Mouse (Mus musculus): Measurements from ENCODE around the gene Jkamp. TPM values are rescaled to one million over a fixed set of nuclear protein-coding genes. Genes with fewer than 3 reads are reported as not detected.
A peak's percentile ranks its signal among the peaks of the same experiment; 100 is the strongest.

Gene Jkamp
- polyA plus RNA-seq, 1 experiment from 2014 or later = 84.5 TPM

DNA sequence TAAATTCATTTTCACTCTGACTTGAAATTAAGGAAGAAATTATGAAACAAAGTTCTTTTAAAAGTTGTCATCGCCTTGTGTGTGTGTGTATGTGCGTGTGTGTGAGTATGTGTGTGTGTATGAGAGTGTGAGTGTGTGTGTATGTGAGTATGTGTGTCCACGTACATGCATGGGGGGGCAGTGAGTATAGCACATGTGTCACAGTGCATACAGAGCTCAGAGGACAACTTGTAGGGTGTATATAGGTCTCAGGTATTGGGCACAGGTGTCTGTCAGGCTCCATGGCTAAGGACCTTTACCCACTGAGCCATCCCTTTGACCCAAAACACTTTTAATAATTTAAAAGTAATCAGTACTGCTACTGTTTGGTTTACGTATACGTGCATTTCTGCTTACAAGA is 18.6 kb downstream of the Jkamp start:
- no peak overlapping the region for H3K4me3 ChIP-seq
- 90% methylated on average over 5 of the region's 5 CpGs for WGBS
- no peaks in the 10 kb centered on the region; the same call in 1 of the 2 replicates for H3K4me1 ChIP-seq
- H3K36me3 ChIP-seq = peaks cover 28% of the 10 kb centered on the region
- H3K9me3 ChIP-seq (replicated peaks) = no peaks in the 10 kb centered on the region
- no peak for DNase-seq (ENCODE audit: low spot score)
- no peak overlapping the region for H3K27ac ChIP-seq (replicated peaks)
- no peaks in the 10 kb centered on the region for H3K27me3 ChIP-seq (ENCODE audit: low read depth, poor library complexity, severe bottlenecking)

DNA sequence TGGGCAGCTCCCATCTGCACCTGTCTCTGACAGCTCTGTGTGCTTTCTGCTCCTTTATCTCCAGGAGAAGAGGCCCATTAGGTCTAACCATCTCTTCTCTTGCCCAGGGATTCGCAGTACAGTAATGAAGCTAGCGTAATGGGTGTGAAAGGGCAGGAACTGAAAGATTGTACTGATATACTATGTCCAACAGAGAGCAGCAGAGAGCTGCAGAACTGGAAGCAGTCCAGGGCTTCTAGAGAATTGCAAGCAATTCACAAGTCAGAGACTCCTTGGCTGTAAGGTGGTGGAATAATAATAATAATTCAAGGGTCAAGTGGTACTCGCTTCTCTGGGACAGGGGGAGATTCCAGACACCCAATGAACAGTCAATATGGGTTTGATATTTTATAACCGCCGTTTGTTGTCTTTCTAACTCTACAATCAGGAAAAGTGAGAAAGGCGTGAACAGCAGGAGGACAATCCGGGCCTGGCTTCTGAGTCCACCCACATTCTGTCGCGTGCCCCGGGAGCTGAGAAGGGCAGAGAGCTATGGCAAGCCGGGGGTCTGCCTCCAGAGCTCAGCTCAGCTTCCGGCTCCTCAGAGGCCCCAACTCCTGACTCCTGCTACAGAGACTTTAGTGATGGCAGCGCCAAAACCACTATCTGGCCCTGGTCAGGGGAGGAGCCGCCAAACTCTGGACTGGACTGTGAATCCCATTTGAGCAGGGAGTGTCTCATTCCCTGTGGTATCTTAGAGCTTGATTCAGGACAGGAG is 19.3 kb downstream of the Jkamp start:
- Histone ChIP-seq H3K27ac (replicated peaks) (no peak overlapping the region), H3K4me3 (no peak overlapping the region), H3K27me3 (ENCODE audit: low read depth, poor library complexity, severe bottlenecking) (no peaks in the 10 kb centered on the region), H3K36me3 (peaks cover 21% of the 10 kb centered on the region), H3K9me3 (replicated peaks) (no peaks in the 10 kb centered on the region), H3K4me1 (no peaks in the 10 kb centered on the region)
- WGBS = 32% methylated on average over 14 of the region's 14 CpGs
- DNase-seq (ENCODE audit: low spot score) = peak; percentile 45

DNA sequence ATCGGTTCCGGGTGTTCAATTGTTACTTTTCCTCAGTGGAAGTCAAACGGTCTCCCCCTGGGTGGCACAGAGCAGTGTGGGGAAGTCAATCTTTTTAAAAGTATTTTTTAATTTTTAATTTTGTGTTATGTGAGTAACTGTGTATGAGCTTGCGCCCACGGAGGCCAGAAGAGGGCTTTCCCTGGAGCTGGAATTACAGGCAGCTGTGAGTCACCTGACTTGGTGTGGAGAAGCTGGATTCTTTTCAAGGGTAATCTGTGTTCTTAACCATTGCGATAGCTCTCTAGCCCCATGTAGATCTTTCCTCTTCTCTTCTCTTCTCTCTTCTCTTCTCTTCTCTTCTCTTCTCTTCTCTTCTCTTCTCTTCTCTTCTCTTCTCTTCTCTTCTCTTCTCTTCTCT is 29.7 kb downstream of the Jkamp start:
- no peak overlapping the region for H3K4me3 ChIP-seq
- DNase-seq (ENCODE audit: low spot score) = no peak
- no peaks in the 10 kb centered on the region for H3K27me3 ChIP-seq (ENCODE audit: low read depth, poor library complexity, severe bottlenecking)
- no peaks in the 10 kb centered on the region for H3K9me3 ChIP-seq (replicated peaks)
- H3K36me3 ChIP-seq = no peaks in the 10 kb centered on the region
- WGBS = 85% methylated on average over 6 of the region's 6 CpGs
- H3K4me1 ChIP-seq = no peaks in the 10 kb centered on the region
- H3K27ac ChIP-seq (replicated peaks) = no peak overlapping the region

DNA sequence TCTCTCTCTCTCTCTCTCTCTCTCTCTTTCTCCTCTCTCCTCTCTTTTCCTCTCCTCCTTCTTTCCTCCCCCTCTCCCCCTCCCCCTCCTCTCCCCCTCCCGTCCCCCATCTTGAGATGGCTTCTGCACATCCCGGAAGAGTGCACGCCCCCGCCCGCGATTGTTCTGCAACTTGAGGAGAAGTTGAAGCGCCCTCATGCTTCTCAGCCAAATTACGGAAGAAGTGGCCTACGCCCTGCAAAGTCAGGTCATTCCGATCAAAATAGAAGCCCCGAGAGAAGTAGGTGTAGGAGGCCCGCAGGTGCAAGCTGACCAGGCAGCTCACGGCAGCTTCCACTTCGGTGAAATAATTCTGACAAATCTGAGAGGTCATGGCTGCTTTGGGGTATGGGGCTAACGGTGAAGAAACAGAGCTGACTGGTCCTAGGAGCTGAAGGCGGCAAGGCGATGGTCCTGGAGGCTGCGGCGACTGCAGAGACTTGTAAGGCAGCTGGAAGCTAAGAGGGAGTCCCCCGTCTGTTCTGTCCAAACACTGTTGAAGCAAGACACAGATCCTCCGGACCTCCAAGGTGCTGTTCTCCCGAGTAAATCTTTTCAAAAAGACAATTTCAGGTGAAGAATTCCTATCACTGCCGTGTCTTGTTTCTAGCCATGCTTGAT is 30.4 kb downstream of the Jkamp start:
- 87% methylated on average over 22 of the region's 23 CpGs for WGBS
- DNase-seq (ENCODE audit: low spot score) = no peak
- H3K36me3 ChIP-seq = no peaks in the 10 kb centered on the region
- H3K4me3 ChIP-seq = no peak overlapping the region
- no peak overlapping the region for H3K27ac ChIP-seq (replicated peaks)
- no peaks in the 10 kb centered on the region for H3K27me3 ChIP-seq (ENCODE audit: low read depth, poor library complexity, severe bottlenecking)
- H3K4me1 ChIP-seq = no peaks in the 10 kb centered on the region
- H3K9me3 ChIP-seq (replicated peaks) = no peaks in the 10 kb centered on the region

DNA sequence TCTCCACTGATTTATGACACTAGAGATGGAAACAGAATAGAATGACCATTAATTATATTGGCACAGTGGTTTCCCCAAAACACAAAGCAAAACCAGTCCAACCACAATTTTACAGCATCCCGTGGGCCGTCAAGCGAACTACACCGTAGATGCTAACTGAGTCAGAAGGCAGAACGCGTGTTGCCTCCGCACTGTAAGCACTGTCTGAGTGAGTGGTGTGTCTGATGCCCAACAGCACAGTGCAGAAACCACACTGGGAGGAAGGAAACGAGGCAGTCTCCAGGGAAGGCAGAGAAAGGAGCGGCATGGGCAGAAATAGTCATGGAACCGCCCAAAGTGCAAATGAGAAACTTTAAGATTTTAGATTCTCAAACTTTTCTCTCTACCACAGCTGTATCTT is 43.8 kb downstream of the Jkamp start:
- Histone ChIP-seq H3K4me3 (no peak overlapping the region), H3K4me1 (no peaks in the 10 kb centered on the region), H3K27me3 (ENCODE audit: low read depth, poor library complexity, severe bottlenecking) (no peaks in the 10 kb centered on the region), H3K27ac (replicated peaks) (no peak overlapping the region), H3K9me3 (replicated peaks) (peaks cover 3% of the 10 kb centered on the region; the same call in 1 of the 2 replicates), H3K36me3 (no peaks in the 10 kb centered on the region)
- DNase-seq (ENCODE audit: low spot score) = no peak
- 93% methylated on average over 10 of the region's 10 CpGs for WGBS

DNA sequence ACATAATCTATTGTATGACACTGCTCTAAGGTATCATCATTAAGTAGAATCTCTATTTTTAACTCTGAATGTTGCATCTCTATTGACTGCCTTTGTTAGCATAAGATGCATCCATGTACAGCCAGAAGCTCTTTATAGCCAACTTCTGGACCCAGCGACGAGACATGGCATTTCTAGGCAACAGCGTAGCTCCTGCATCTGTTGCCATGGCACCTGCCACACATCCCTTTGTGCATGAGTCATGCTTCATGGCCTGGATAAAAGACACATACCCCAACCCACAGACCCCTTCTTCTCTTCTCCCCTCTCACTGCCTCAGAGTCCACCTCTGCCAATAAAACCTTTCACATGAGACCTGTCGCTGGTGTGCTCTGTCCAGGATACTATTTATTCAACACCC is 65.4 kb downstream of the Jkamp start:
- Histone ChIP-seq H3K36me3 (no peaks in the 10 kb centered on the region), H3K4me1 (peaks cover 7% of the 10 kb centered on the region), H3K27ac (replicated peaks) (no peak overlapping the region), H3K4me3 (no peak overlapping the region), H3K27me3 (ENCODE audit: low read depth, poor library complexity, severe bottlenecking) (no peaks in the 10 kb centered on the region), H3K9me3 (replicated peaks) (no peaks in the 10 kb centered on the region)
- peak; percentile 30 for DNase-seq (ENCODE audit: low spot score)
- 57% methylated on average over 4 of the region's 4 CpGs for WGBS

Small RNAs within 50 kb of the gene (microRNA-seq; reads per million reads assigned to microRNA genes)
- not detected for gene Gm24466

Other genes starting within 250 kb of the Jkamp start
- 0.46 and 0.82 TPM in 2 replicates for gene Gpr135, start 14.5 kb upstream of the Jkamp start, polyA plus RNA-seq (2016; fragmentation: Nextera tagmentation; extraction: Ambion mirVana)
- 6.7 and 7.8 TPM in 2 replicates for gene L3hypdh, start 150 bp upstream of the Jkamp start, polyA plus RNA-seq (2016; fragmentation: Nextera tagmentation; extraction: Ambion mirVana)
- gene Ccdc175, start 99.4 kb downstream of the Jkamp start, polyA plus RNA-seq (2016; fragmentation: Nextera tagmentation; extraction: Ambion mirVana) = not detected in 2 replicates